Mouse (Mus musculus): ENCODE data around the gene Gabarapl1. TPM values are rescaled to one million over a fixed set of nuclear protein-coding genes. Genes with fewer than 3 reads are reported as not detected.

The Gabarapl1 gene
- polyA plus RNA-seq, 1 experiment, result 13.5 TPM

GRCm38 (mm10) chr6:129534627-129535190 lies 1.7 kb downstream of the Gabarapl1 start:
- H3K36me3 ChIP-seq (ENCODE audit: control insufficient read depth, insufficient read depth, low read length), result peaks cover 2% of the 10 kb centered on the region; the same call in 1 of the 2 replicates
- no peak overlapping the region for H3K4me3 ChIP-seq (ENCODE audit: low read depth, low read length)
- no peaks in the 10 kb centered on the region for H3K27me3 ChIP-seq (ENCODE audit: control insufficient read depth, insufficient read depth, low read length)
- H3K27ac ChIP-seq (ENCODE audit: insufficient read depth, low read depth, low read length), result no peak overlapping the region
- TF ChIP-seq POLR2A (IDR thresholded peaks at IDR 0.05; ENCODE audit: low read depth, low read length), result no peak
- TF ChIP-seq CTCF (IDR thresholded peaks at IDR 0.05; ENCODE audit: extremely low read depth, insufficient read length, insufficient replicate concordance, low read depth, low read length), result no peak
- 53% methylated on average over 4 of the region's 4 CpGs for WGBS
- H3K4me1 ChIP-seq (ENCODE audit: control insufficient read depth, insufficient read depth, insufficient read length, low read length), result peaks cover 4% of the 10 kb centered on the region; the same call in 1 of the 2 replicates

GRCm38 (mm10) chr6:129535723-129536122 lies 2.8 kb downstream of the Gabarapl1 start:
- Histone ChIP-seq H3K27ac (ENCODE audit: insufficient read depth, low read depth, low read length) (no peak overlapping the region), H3K4me3 (ENCODE audit: low read depth, low read length) (no peak overlapping the region), H3K27me3 (ENCODE audit: control insufficient read depth, insufficient read depth, low read length) (no peaks in the 10 kb centered on the region), H3K4me1 (ENCODE audit: control insufficient read depth, insufficient read depth, insufficient read length, low read length) (peaks cover 4% of the 10 kb centered on the region; the same call in 1 of the 2 replicates), H3K36me3 (ENCODE audit: control insufficient read depth, insufficient read depth, low read length) (peaks cover 6% of the 10 kb centered on the region)
- WGBS, result 73% methylated on average over 4 of the region's 4 CpGs
- TF ChIP-seq CTCF (IDR thresholded peaks at IDR 0.05; ENCODE audit: extremely low read depth, insufficient read length, insufficient replicate concordance, low read depth, low read length), result no peak
- no peak for TF ChIP-seq POLR2A (IDR thresholded peaks at IDR 0.05; ENCODE audit: low read depth, low read length)

- Histone ChIP-seq H3K4me3 (ENCODE audit: low read depth, low read length) (no peak overlapping the region), H3K27me3 (ENCODE audit: control insufficient read depth, insufficient read depth, low read length) (no peaks in the 10 kb centered on the region), H3K4me1 (ENCODE audit: control insufficient read depth, insufficient read depth, insufficient read length, low read length) (no peaks in the 10 kb centered on the region), H3K27ac (ENCODE audit: insufficient read depth, low read depth, low read length) (no peak overlapping the region), H3K36me3 (ENCODE audit: control insufficient read depth, insufficient read depth, low read length) (peaks cover 10% of the 10 kb centered on the region)
- TF ChIP-seq CTCF (IDR thresholded peaks at IDR 0.05; ENCODE audit: extremely low read depth, insufficient read length, insufficient replicate concordance, low read depth, low read length), result no peak
- no peak for TF ChIP-seq POLR2A (IDR thresholded peaks at IDR 0.05; ENCODE audit: low read depth, low read length)
- 78% methylated on average over 6 of the region's 6 CpGs for WGBS
Measured at GRCm38 (mm10) chr6:129538555-129538954, 5.6 kb downstream of the Gabarapl1 start.

GRCm38 (mm10) chr6:129541931-129542330 lies 9.0 kb downstream of the Gabarapl1 start:
- Histone ChIP-seq H3K36me3 (ENCODE audit: control insufficient read depth, insufficient read depth, low read length) (peaks cover 10% of the 10 kb centered on the region), H3K27me3 (ENCODE audit: control insufficient read depth, insufficient read depth, low read length) (no peaks in the 10 kb centered on the region), H3K4me1 (ENCODE audit: control insufficient read depth, insufficient read depth, insufficient read length, low read length) (no peaks in the 10 kb centered on the region), H3K27ac (ENCODE audit: insufficient read depth, low read depth, low read length) (no peak overlapping the region), H3K4me3 (ENCODE audit: low read depth, low read length) (no peak overlapping the region)
- TF ChIP-seq POLR2A (IDR thresholded peaks at IDR 0.05; ENCODE audit: low read depth, low read length), result no peak
- TF ChIP-seq CTCF (IDR thresholded peaks at IDR 0.05; ENCODE audit: extremely low read depth, insufficient read length, insufficient replicate concordance, low read depth, low read length), result no peak
- WGBS, result 88% methylated on average over 9 of the region's 9 CpGs

- Histone ChIP-seq H3K36me3 (ENCODE audit: control insufficient read depth, insufficient read depth, low read length) (peaks cover 10% of the 10 kb centered on the region), H3K4me3 (ENCODE audit: low read depth, low read length) (no peak overlapping the region), H3K4me1 (ENCODE audit: control insufficient read depth, insufficient read depth, insufficient read length, low read length) (no peaks in the 10 kb centered on the region), H3K27me3 (ENCODE audit: control insufficient read depth, insufficient read depth, low read length) (no peaks in the 10 kb centered on the region), H3K27ac (ENCODE audit: insufficient read depth, low read depth, low read length) (no peak overlapping the region)
- TF ChIP-seq POLR2A (IDR thresholded peaks at IDR 0.05; ENCODE audit: low read depth, low read length) (no peak), CTCF (IDR thresholded peaks at IDR 0.05; ENCODE audit: extremely low read depth, insufficient read length, insufficient replicate concordance, low read depth, low read length) (no peak)
- WGBS, result 64% methylated on average over 3 of the region's 3 CpGs
Measured at GRCm38 (mm10) chr6:129542540-129542939, 9.6 kb downstream of the Gabarapl1 start.

- H3K27ac ChIP-seq (ENCODE audit: insufficient read depth, low read depth, low read length), result no peak overlapping the region
- TF ChIP-seq POLR2A (IDR thresholded peaks at IDR 0.05; ENCODE audit: low read depth, low read length), result no peak
- TF ChIP-seq CTCF (IDR thresholded peaks at IDR 0.05; ENCODE audit: extremely low read depth, insufficient read length, insufficient replicate concordance, low read depth, low read length), result no peak
- no peaks in the 10 kb centered on the region for H3K27me3 ChIP-seq (ENCODE audit: control insufficient read depth, insufficient read depth, low read length)
- WGBS, result 60% methylated on average over 6 of the region's 6 CpGs
- H3K4me1 ChIP-seq (ENCODE audit: control insufficient read depth, insufficient read depth, insufficient read length, low read length), result no peaks in the 10 kb centered on the region
- no peak overlapping the region for H3K4me3 ChIP-seq (ENCODE audit: low read depth, low read length)
- H3K36me3 ChIP-seq (ENCODE audit: control insufficient read depth, insufficient read depth, low read length), result peaks cover 9% of the 10 kb centered on the region
Measured at GRCm38 (mm10) chr6:129543709-129544606, 11.0 kb downstream of the Gabarapl1 start.

GRCm38 (mm10) chr6:129547277-129547676 lies 14.3 kb downstream of the Gabarapl1 start:
- Histone ChIP-seq H3K4me1 (ENCODE audit: control insufficient read depth, insufficient read depth, insufficient read length, low read length) (no peaks in the 10 kb centered on the region), H3K27me3 (ENCODE audit: control insufficient read depth, insufficient read depth, low read length) (no peaks in the 10 kb centered on the region), H3K4me3 (ENCODE audit: low read depth, low read length) (no peak overlapping the region), H3K27ac (ENCODE audit: insufficient read depth, low read depth, low read length) (no peak overlapping the region), H3K36me3 (ENCODE audit: control insufficient read depth, insufficient read depth, low read length) (no peaks in the 10 kb centered on the region)
- WGBS, result 88% methylated on average over 2 of the region's 2 CpGs
- no peak for TF ChIP-seq POLR2A (IDR thresholded peaks at IDR 0.05; ENCODE audit: low read depth, low read length)
- no peak for TF ChIP-seq CTCF (IDR thresholded peaks at IDR 0.05; ENCODE audit: extremely low read depth, insufficient read length, insufficient replicate concordance, low read depth, low read length)

Data from small intestine, adult 2 months (tissue).